Mouse (Mus musculus): ENCODE measurements around the gene Hmcn1.

Gene Hmcn1

GRCm38 (mm10) chr1:150772958-150773357 lies 220.3 kb downstream of the Hmcn1 start:
- no peak for DNase-seq

DNA sequence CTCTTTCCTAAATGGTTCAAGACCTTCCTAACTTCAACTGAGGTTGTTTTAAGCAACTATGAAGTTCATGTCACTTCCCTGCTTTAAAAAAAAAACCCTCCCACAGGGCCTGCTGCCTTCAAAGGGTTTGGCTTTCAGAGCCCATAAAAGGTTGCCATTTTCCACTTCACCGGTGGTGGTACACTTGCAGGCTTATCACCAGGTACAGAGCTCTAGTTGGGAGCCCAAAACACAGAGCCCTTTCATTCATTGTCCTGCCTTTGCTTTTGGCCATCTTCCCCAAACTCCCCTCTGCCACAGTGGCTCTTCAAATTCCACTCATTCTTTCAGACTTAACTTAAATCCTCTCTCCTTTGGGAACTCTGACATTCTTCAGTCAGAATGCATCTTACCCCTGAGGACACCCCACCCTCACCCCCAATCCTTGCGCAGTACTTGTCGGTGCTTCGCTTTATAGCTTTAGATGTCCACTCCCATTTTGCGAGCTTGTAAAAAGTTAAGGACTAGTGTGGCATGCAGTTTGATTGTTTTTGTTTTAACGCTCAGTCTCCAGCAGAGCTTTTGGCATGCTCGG lies 222.2 kb downstream of the Hmcn1 start:
- no peak for DNase-seq

DNA sequence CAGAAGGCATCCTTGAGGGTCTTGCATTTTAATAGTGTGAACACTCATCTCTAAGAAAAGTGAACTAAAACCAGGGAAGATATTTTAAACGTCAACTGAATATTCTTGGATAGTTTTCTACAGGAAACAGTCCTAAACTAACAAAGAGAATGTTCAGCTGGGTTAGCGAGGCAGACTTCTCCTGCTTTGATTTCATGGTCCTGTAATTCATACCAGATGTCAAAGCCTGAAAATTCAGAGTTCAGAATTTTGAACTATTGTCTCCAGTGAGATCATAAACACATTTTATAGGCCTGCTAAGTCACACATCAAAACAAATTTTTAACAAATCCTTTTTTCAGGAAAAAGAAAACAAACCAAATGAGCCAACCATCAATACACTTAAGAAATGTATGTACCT lies 223.4 kb downstream of the Hmcn1 start:
- no peak for DNase-seq

DNA sequence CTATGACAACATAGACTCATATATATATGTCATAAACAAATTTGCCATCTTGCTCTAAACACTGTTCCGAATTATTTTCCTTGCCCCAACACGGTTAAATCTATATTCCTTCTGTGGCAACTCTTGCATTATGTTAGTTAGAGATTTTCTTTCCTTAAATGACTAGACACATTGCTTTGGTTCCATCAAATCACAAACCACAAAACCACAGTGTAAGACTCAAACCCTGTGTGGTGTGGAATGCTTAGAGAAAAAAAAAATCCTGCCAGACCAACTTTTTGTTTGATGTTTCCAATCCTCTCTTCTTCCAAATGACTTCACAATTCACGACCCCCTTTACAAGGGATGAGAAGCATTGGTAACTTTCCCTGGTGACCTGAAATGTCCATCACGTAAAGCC lies 231.6 kb downstream of the Hmcn1 start:
- no peak for DNase-seq

- DNase-seq = no peak
These were observed 232.4 kb downstream of the Hmcn1 start for GRCm38 (mm10) chr1:150760801-150761331.

- no peak for DNase-seq
These were observed 233.7 kb downstream of the Hmcn1 start for GRCm38 (mm10) chr1:150759476-150760079.

- DNase-seq = no peak
These were observed 239.3 kb downstream of the Hmcn1 start for GRCm38 (mm10) chr1:150753920-150754319.

- DNase-seq = no peak
These were observed 244.5 kb downstream of the Hmcn1 start for GRCm38 (mm10) chr1:150748783-150749182.

- no peak for DNase-seq
These were observed 245.5 kb downstream of the Hmcn1 start for GRCm38 (mm10) chr1:150747771-150748170.

DNA sequence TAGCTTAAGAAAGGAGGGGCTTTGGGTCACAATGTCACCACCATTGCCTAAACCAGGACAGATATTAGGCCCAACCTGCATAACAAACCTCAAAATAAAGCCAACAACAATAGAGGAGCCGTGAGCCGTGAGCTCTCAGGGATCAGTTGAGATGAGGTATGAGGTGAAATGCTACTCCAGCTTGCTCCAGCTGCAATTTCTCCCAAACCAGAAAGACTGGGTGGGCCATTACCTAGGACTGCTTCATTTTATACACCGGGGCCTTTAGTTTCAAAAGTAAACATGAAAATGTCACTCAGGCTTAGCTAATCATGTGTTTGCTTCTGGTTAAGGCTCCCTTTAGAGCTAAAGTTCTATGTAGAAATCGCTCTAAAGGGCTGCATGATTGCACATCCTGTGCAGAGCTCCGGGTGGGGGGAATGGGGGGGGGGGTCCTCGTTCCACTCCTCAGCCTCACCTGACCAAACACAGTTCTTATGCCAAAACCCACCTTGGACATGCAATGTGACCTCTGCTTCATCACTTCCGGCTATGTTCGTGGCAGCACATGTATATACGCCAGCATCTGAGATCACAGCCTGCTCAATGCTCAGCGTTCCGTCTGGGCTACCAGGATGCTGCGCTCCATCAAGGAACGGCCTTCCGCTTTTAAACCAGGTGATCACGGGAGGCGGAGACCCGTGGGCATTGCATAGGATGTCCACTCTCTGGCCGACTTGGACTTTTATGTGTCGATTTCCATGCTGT lies 250.0 kb downstream of the Hmcn1 start:
- no peak for DNase-seq

DNA sequence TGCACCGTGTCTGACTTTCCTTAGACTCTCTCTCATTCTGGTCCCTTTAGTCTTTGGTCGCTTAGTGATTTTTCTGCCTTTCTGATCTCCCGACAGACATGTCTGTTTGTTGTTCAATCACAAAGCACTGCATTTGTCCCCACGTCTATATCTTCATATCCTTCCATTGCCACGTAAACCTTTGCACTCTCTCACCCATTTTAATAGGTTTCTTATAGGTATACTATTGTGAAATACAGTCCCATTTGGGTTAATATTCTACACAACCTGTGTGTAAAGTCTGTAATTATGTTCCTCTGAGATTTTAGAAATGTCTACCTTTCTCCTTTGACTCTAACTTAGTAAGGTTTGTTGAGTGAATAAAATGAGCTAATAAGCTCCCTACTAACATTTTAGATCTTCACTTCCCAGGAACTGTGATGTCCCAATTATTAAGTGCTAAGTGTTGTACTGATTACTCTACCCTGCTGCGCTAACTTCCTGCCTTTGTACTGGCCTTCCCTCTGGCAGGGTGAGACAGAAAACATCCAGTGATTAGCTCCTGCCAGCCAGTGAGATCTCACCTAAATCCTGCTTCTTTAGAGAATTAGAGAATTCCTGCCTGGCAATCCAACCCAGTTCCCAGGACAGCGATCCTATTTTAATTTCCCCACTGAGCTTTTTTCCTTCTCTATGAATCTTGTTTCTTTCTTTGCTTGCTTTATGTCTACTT lies 250.7 kb downstream of the Hmcn1 start:
- no peak for DNase-seq

GRCm38 (mm10) chr1:150711438-150711837 lies 281.8 kb downstream of the Hmcn1 start:
- no peak for DNase-seq

GRCm38 (mm10) chr1:150706502-150706901 lies 286.7 kb downstream of the Hmcn1 start:
- no peak for DNase-seq

DNA sequence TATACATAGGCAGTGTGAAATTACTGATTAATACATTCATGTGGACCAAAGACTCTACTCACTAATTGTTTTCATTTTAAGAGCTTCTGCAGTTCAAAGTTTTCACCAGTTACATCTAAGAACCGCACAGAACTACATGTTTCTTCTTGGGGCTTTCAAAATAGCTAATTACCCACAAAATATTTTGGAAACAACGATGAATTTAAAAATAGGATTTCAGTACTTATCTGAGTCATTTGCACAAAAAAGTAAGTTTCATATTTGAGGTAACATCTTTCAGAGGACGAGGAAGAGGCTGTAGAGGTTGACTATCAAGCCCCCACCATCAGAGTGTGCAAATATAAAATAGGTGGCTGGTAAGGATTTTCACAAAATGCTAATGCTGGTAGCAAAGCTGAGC lies 295.5 kb downstream of the Hmcn1 start:
- DNase-seq = no peak

DNA sequence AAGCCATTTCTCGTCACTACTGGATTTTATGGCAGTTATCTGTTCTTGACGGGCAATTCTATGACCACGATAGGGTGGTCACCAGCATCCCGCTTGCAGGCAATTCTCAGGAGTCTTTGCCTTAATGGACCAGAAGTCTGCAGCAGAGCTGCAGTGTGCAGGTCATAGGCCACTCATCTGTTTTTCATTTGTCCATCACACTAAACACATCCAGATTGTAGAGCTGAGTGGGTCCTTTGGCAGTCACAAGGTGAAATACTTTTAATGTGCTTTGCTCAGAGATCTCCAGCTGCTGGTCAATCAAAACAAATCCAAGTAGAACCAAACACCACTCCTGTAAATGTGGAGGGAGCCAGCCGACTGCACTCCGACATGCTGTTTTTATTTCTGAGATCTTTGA lies 311.2 kb downstream of the Hmcn1 start:
- DNase-seq = no peak

DNA sequence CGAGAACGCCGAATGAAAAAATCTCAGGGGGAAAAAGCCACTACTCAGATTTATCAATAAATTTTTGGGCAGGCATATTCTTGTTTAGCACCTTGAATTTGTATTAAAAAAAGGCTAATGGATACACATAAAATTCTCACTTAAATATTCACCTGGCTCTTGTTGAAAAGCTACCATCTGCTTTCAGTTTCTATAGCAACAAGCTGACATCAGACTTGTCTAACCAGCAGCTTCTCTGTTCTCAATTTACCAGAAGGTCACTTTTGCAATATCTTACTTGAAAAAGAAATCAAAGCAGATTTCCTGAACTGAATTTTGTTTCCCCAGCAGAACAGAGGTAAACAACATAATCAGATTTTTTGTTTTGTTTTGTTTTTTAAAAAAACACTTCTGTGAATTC lies 311.8 kb downstream of the Hmcn1 start:
- no peak for DNase-seq

DNA sequence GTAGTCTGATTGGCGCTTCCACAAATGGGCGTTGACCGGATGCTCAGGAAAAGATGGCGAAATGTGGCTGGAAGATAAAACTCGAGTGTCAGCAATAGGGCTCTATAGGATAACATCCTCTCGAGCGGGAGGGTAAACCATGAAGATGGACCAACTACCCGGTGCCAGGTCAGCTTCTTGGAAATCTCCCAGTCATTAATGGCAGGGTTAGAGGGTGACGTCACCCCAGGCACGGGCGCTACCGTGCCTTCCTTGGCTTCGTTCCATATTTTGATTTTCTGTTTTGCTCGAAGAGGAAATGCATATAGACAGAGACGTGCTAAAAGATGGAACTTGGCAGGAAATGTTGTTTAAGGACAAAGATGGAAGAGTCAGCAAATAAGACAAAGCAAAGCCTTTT lies 312.2 kb downstream of the Hmcn1 start:
- peak; percentile 71 to 73 for DNase-seq

DNA sequence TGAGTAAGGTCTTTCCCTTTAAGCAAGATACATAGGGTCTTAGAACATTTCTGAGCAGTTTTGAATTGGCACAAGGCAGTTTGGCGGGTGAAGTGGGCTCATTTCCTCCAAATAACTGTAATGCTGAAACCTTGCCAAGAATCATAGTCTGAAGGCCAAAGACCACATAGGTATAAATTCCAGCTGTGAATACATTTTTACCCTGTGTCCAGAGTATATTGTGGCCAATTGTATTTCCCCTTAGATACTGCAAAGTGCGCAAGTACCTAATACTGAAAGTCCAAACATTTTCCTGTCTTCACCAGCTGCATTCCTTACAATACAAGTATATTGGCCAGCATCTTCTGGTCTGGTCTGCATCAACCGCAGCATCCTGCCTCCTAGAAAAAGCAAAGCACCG lies 312.9 kb downstream of the Hmcn1 start:
- no peak for DNase-seq

- no peak for DNase-seq
These were observed 347.9 kb downstream of the Hmcn1 start for GRCm38 (mm10) chr1:150645314-150645713.

DNA sequence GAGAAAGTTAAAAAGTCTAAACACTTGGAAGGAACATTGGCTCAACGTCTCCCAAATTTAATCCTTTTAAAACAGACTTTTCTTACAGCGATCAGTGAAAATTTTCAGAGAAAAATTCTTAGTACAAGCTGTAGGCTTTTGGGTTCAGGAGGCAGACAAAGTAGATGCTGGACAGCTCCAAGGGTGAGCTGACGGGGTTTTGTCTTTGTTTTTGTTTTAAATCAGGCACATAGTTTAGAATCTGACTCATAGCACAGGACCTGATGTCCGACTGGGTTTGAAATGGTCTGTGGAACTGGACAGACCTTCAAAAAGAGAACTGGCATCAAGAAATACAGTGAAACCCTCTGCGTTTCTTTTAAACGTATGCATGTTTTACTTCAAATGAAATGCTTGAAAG lies 353.7 kb downstream of the Hmcn1 start:
- no peak for DNase-seq

- DNase-seq = no peak
These were observed 360.7 kb downstream of the Hmcn1 start for GRCm38 (mm10) chr1:150632506-150632905.

- DNase-seq = no peak
These were observed 361.4 kb downstream of the Hmcn1 start for GRCm38 (mm10) chr1:150631856-150632171.

DNA sequence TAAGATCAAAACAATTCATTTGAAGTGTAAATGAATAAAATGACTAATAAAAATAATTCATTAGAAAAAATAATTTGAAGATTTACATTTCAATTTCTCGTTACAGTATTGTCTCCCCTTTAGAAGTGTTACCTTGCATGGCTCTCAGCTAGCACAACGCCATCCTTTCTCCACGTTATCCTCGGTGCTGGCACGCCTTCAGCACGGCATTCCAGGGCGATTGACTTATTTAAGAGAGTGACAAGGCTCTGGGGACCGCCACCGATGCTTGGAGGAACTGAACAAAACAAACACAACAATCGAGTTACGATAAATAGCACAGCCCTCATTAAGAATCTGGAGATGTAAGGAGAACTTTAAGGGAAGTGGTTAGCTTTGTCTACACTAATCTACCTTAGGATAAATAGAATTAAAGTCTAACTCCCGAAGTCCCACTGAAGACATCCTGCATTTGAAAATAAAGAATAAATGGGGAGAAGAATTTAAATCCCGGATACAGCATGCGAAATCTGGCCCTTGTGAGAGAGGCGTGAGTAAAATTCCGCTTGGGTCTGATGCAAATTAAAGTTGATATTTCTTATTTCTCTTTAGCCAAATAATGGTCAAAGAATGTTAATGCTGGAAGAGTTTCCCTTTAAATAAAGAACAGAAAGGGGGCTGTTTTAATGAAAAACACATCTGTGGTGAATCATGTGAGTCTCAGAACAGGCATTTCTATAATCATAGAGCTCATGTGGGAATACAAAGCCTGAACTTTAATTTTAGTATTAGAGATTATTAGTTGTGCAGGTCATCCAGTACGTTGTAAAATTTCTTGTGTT lies 362.0 kb downstream of the Hmcn1 start:
- no peak for DNase-seq

All from cerebellum, adult 18-20 months (tissue).